Mouse (Mus musculus) embryonic facial prominence, embryonic 11.5 days (tissue): ENCODE measurements at regions not wholly inside any gene's neighbourhood (a gene's known extent, or its start where the extent isn't known, plus 50 kb on each side); places are given as distances from the start of the nearest gene placed in this dataset.

Source experiments
- ATAC-seq: fragments of 200-750 bp; cut with Nextera tagmentation; replicated peaks from 2 replicates; pipeline ENCODE4 v1.8.0; 2017; ENCODE audit warnings: low read depth; ENCODE audit not compliant: insufficient number of reproducible peaks, low FRiP score, low TSS enrichment
- DNase-seq: peaks from one replicate; pipeline ENCODE4 v3.0.0-alpha.2; 2015; ENCODE audit warnings: low spot score
- H3K27ac ChIP-seq: fragments of 300-500 bp; sonication (generic); replicated peaks from 2 replicates; pipeline ENCODE4 v1.5.1; 2014; ENCODE audit warnings: mild to moderate bottlenecking, low read depth, low read length, control low read depth
- H3K27me3 ChIP-seq: fragments of 300-500 bp; sonication (generic); 2 replicates; pipeline ENCODE4 v1.6.1; 2014; ENCODE audit warnings: mild to moderate bottlenecking, low read length, moderate library complexity, mixed read lengths; ENCODE audit not compliant: control insufficient read depth, insufficient read depth
- H3K36me3 ChIP-seq: fragments of 300-500 bp; sonication (generic); replicated peaks from 2 replicates; pipeline ENCODE4 v1.6.1; 2014; ENCODE audit warnings: low read depth, mild to moderate bottlenecking, low read length, moderate library complexity, mixed read lengths; ENCODE audit not compliant: control insufficient read depth, insufficient read depth
- H3K4me1 ChIP-seq: fragments of 300-500 bp; sonication (generic); 2 replicates; pipeline ENCODE4 v1.6.1; 2014; ENCODE audit warnings: low read length, mixed read lengths; ENCODE audit not compliant: control insufficient read depth, insufficient read depth
- H3K4me2 ChIP-seq: fragments of 300-500 bp; sonication (generic); 2 replicates; pipeline ENCODE4 v1.6.1; 2014; ENCODE audit warnings: low read depth, mild to moderate bottlenecking, control low read depth, low read length, moderate library complexity
- H3K4me3 ChIP-seq: fragments of 300-500 bp; sonication (generic); 2 replicates; pipeline ENCODE4 v1.5.1; 2014; ENCODE audit warnings: low read depth, low read length, control low read depth
- H3K9ac ChIP-seq: fragments of 300-500 bp; sonication (generic); replicated peaks from 2 replicates; pipeline ENCODE4 v1.6.1; 2014; ENCODE audit warnings: mild to moderate bottlenecking, control low read depth, low read length
- H3K9me3 ChIP-seq: fragments of 300-500 bp; sonication (generic); replicated peaks from 2 replicates; pipeline ENCODE4 v1.6.1; 2016; ENCODE audit warnings: mild to moderate bottlenecking, low read length, inconsistent platforms, mixed read lengths; ENCODE audit not compliant: control insufficient read depth
- WGBS: fragments of 180-500 bp; shearing (Covaris S2); extraction: QIAGEN DNeasy Blood & Tissue Kit; methylation state at CpG from one replicate; pipeline ENCODE4 v1.1.7; 2014; 5-methylcytosine and 5-hydroxymethylcytosine counted together

DNA sequence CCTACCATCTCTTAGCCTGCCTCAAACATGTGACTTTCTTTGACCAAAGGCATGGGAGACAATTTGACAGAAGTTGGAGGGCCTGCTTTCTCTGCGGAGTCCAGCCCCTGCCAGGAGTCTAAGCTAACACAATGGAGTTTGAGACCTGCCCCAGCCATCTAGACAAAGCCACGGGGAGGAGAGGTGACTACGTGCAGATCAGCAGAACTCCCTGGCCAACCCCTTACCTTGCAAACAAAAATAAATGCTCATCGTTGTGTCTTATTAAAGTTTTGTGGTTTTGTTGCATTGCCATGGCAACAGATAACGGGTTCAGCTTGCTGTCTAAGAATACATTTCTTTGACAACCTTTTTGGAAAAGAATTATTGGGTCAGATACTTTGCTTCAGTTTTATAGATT is 282.2 kb upstream of the Stt3b start:
- H3K4me3 ChIP-seq: no peak overlapping the region
- H3K4me1 ChIP-seq: no peaks in the 10 kb centered on the region
- H3K9ac ChIP-seq: no peak overlapping the region
- 84% methylated on average over 5 of the region's 5 CpGs for whole genome bisulfite sequencing
- no peak overlapping the region for H3K4me2 ChIP-seq
- ATAC-seq: no peak
- no peaks in the 10 kb centered on the region for H3K27me3 ChIP-seq
- H3K9me3 ChIP-seq: no peaks in the 10 kb centered on the region
- no peak overlapping the region for H3K27ac ChIP-seq
- H3K36me3 ChIP-seq: no peaks in the 10 kb centered on the region
- DNase-seq: no peak

DNA sequence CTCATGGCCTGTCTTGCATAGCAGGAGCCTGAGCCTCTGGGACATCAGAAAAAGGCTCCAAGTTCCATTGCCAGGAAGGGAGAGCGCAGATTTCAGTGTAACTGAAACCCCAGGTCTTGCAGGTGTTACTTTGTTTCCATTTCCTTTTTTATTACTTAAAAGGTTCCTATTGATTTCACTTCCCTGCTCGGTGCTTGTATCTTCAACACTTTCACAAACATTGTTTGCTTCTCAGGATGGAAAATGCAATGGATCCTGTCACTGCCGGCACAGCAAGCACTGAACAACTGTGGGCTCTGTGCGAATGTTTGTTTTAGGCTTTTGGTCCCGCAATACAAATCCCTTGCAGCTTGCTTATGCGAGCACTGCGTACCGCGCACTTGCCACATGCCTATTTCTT is 290.0 kb upstream of the Stt3b start:
- WGBS: 81% methylated on average over 9 of the region's 9 CpGs
- no peaks in the 10 kb centered on the region for H3K9me3 ChIP-seq
- H3K4me3 ChIP-seq: no peak overlapping the region
- DNase-seq: no peak
- H3K36me3 ChIP-seq: no peaks in the 10 kb centered on the region
- H3K27ac ChIP-seq: no peak overlapping the region
- H3K9ac ChIP-seq: no peak overlapping the region
- H3K27me3 ChIP-seq: no peaks in the 10 kb centered on the region
- H3K4me2 ChIP-seq: no peak overlapping the region
- no peaks in the 10 kb centered on the region for H3K4me1 ChIP-seq
- ATAC-seq: no peak

DNA sequence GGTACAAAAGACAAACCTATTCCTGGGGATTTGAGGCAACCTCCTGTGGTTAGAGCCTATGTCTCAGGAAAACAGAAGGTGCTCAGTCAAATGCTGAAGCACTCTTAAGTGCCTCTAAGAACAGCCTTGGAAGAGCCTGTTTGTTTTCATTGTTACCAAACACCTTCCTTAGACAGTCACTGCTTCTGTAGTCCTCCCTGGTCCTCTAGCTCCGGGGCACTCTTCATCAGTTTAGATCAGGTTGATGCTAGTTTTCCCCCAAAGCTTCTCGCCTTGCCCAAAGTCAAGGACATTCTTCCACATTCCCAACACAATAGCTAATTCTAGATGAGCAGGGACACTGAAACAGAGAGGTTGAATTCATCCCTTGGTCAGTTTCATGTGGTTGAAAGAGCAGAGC is 290.6 kb upstream of the Stt3b start:
- H3K9ac ChIP-seq: no peak overlapping the region
- H3K4me1 ChIP-seq: no peaks in the 10 kb centered on the region
- 65% methylated on average over 2 of the region's 2 CpGs for WGBS
- no peaks in the 10 kb centered on the region for H3K27me3 ChIP-seq
- no peak overlapping the region for H3K4me2 ChIP-seq
- ATAC-seq (no peak), DNase-seq (no peak)
- H3K9me3 ChIP-seq: no peaks in the 10 kb centered on the region
- H3K27ac ChIP-seq: no peak overlapping the region
- no peaks in the 10 kb centered on the region for H3K36me3 ChIP-seq
- no peak overlapping the region for H3K4me3 ChIP-seq

DNA sequence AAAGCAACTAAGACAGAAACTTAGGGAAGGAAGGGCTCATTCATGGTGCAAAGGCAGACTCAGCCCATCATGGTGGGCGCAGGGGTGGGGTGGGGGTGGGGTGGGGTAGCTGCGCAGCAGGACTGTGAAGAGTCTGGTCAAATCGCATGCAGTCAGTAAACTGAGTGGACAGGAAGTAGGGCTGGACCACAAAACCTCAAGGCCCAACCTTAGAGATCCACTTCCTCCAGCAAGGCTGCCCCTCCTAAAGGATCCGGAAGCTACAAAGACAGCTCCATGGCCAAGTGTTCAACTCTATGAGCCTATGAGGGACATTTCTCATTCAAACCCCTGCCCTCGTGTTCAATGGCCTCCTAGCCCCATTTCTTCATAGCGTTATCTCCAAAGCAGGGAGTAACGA is 292.6 kb upstream of the Stt3b start:
- Histone ChIP-seq H3K36me3 (no peaks in the 10 kb centered on the region), H3K27ac (no peak overlapping the region), H3K4me1 (no peaks in the 10 kb centered on the region), H3K4me2 (no peak overlapping the region), H3K27me3 (no peaks in the 10 kb centered on the region), H3K9me3 (no peaks in the 10 kb centered on the region), H3K4me3 (no peak overlapping the region), H3K9ac (no peak overlapping the region)
- no peak for ATAC-seq
- DNase-seq: no peak
- WGBS: 92% methylated on average over 7 of the region's 7 CpGs

DNA sequence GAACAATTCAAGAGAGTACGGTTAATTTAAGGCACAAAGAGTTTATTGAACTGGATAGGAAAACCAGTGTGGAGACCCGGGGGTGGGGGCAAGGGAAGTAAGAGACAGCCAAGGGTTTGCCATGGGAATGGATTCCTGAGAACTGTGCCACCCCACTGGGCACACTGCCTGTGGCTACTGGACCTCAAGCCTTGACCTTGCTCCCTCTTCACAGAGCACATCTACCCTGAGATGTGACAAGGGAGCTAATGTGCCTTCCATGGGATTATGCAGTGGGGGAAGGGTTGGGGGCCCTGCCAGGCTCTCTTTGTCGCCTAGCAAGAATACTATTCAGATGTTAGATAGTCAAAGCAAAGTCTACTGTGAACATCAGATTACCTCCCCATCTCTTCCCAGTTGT is 294.2 kb upstream of the Stt3b start:
- 65% methylated on average over 3 of the region's 3 CpGs for WGBS
- Histone ChIP-seq H3K36me3 (no peaks in the 10 kb centered on the region), H3K4me3 (no peak overlapping the region), H3K4me2 (no peak overlapping the region), H3K27ac (no peak overlapping the region), H3K4me1 (no peaks in the 10 kb centered on the region), H3K9me3 (no peaks in the 10 kb centered on the region), H3K27me3 (no peaks in the 10 kb centered on the region), H3K9ac (no peak overlapping the region)
- DNase-seq (no peak), ATAC-seq (no peak; the same call in 1 of the 2 replicates)

DNA sequence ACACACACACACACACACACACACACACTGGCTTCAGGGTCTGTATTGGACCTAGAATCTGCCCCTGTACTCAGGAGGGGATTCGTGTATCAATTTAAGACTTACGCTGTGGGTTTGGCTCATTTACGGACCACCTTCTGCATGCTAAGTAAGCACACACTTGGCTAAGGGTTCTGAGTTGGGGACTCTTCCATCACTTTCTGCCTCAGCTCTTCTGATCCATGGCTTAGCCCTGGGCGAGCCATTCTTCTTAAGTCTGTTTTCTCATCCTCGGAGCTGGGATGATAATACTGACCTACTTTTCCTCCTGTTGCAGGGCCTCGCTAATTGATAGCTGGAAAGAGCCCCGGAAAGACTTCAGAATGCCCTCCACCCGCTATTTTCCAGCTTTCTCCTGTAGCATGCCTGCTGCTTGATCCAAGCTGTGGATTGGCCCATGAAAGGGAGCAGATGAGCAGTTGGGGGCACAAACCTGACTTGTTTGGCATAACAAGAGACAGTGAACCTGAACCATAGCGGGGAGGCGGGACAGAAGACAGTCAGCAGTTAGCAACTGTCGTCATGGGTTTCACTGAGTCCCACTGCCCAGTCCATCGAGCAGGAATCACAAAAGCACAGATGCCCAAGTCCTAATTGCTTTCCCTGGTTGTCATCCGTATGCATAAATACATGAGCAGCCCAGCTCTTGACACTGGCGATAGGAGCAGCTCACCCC is 294.9 kb upstream of the Stt3b start:
- H3K36me3 ChIP-seq: no peaks in the 10 kb centered on the region
- no peak overlapping the region for H3K4me2 ChIP-seq
- H3K9ac ChIP-seq: no peak overlapping the region
- ATAC-seq (no peak), DNase-seq (no peak)
- no peaks in the 10 kb centered on the region for H3K27me3 ChIP-seq
- WGBS: 86% methylated on average over 14 of the region's 14 CpGs
- no peak overlapping the region for H3K27ac ChIP-seq
- H3K4me1 ChIP-seq: no peaks in the 10 kb centered on the region
- H3K4me3 ChIP-seq: no peak overlapping the region
- no peaks in the 10 kb centered on the region for H3K9me3 ChIP-seq

DNA sequence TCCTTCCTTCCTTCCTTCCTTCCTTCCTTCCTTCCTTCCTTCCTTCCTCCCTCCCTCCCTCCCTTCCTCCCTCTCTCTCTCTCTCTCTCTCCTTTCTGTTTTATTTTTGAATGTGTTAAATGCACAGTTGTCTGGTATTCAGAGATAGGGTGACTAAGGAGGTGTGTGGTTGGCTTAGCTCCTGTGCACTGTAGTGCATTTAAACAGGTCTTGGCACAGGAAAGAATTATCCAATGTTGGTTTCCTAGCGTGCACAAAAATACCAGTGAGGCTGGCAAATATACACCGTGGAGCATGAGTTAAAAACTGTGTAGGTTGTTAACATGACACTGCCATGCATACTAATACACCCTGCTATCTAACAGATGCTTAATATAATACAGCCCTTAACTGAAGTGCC is 297.7 kb upstream of the Stt3b start:
- DNase-seq: no peak
- Histone ChIP-seq H3K36me3 (no peaks in the 10 kb centered on the region), H3K9me3 (no peaks in the 10 kb centered on the region), H3K4me1 (no peaks in the 10 kb centered on the region), H3K27me3 (no peaks in the 10 kb centered on the region), H3K27ac (no peak overlapping the region), H3K4me2 (no peak overlapping the region), H3K4me3 (no peak overlapping the region), H3K9ac (no peak overlapping the region)
- WGBS: 88% methylated on average over 2 of the region's 2 CpGs
- ATAC-seq: no peak

DNA sequence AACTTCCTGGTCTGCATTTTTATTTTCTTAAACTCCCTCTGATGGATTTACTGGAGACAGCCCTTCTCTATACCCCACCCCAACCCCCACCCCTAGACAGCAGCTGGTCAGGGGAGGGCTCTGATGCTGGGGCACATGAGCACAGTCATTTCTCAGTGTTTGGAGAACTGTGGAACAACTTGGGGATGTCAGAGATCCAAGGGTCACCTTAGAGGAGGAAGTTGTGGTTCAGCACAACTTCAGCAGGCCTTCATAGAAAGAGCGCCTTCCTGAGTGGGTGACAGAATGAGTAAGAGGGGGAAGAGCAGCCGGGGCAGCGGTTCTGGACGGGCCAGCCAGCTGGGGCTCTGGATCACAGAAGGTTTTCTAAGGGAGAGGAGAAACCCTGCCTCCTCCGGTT is 298.2 kb upstream of the Stt3b start:
- H3K9ac ChIP-seq: no peak overlapping the region
- 82% methylated on average over 5 of the region's 5 CpGs for WGBS
- no peaks in the 10 kb centered on the region for H3K9me3 ChIP-seq
- ATAC-seq (no peak), DNase-seq (no peak)
- H3K27ac ChIP-seq: no peak overlapping the region
- H3K27me3 ChIP-seq: no peaks in the 10 kb centered on the region
- H3K4me1 ChIP-seq: no peaks in the 10 kb centered on the region
- no peak overlapping the region for H3K4me2 ChIP-seq
- H3K36me3 ChIP-seq: no peaks in the 10 kb centered on the region
- H3K4me3 ChIP-seq: no peak overlapping the region
